Mouse (Mus musculus) heart, embryonic 15.5 days (tissue): ENCODE measurements at regions not wholly inside any gene's neighbourhood (a gene's known extent, or its start where the extent isn't known, plus 50 kb on each side); places are given as distances from the start of the nearest gene placed in this dataset.

Experiments used
- ATAC-seq: fragments of 200-750 bp; cut with Nextera tagmentation; replicated peaks from 2 replicates; pipeline ENCODE4 v1.8.0; 2017; ENCODE audit warnings: low read depth, moderate TSS enrichment; ENCODE audit not compliant: insufficient number of reproducible peaks, insufficient read depth, low FRiP score
- H3K27ac ChIP-seq: fragments of 300-500 bp; sonication (generic); 2 replicates; pipeline ENCODE4 v1.5.1; 2015; ENCODE audit warnings: mild to moderate bottlenecking, inconsistent platforms
- H3K27me3 ChIP-seq: fragments of 300-500 bp; sonication (generic); 2 replicates; pipeline ENCODE4 v1.6.1; 2015; ENCODE audit warnings: inconsistent platforms
- H3K36me3 ChIP-seq: fragments of 300-500 bp; sonication (generic); 2 replicates; pipeline ENCODE4 v1.6.1; 2015; ENCODE audit warnings: mild to moderate bottlenecking, inconsistent platforms
- H3K4me1 ChIP-seq: fragments of 300-500 bp; sonication (generic); replicated peaks from 2 replicates; pipeline ENCODE4 v1.6.1; 2015; ENCODE audit warnings: inconsistent platforms
- H3K4me2 ChIP-seq: fragments of 300-500 bp; sonication (generic); 2 replicates; pipeline ENCODE4 v1.6.1; 2015; ENCODE audit warnings: inconsistent platforms, mild to moderate bottlenecking, moderate library complexity
- H3K4me3 ChIP-seq: fragments of 300-500 bp; sonication (generic); 2 replicates; pipeline ENCODE4 v1.5.1; 2015; ENCODE audit warnings: mild to moderate bottlenecking, inconsistent platforms
- H3K9ac ChIP-seq: fragments of 300-500 bp; sonication (generic); 2 replicates; pipeline ENCODE4 v1.6.1; 2015; ENCODE audit warnings: mild to moderate bottlenecking, inconsistent platforms
- H3K9me3 ChIP-seq: fragments of 300-500 bp; sonication (generic); replicated peaks from 2 replicates; pipeline ENCODE4 v1.6.1; 2016; ENCODE audit warnings: inconsistent platforms
- WGBS: fragments of 180-500 bp; shearing (Covaris S2); methylation state at CpG from one replicate; pipeline ENCODE4 v1.1.7; 2015; ENCODE audit warnings: mixed read lengths; 5-methylcytosine and 5-hydroxymethylcytosine counted together

DNA sequence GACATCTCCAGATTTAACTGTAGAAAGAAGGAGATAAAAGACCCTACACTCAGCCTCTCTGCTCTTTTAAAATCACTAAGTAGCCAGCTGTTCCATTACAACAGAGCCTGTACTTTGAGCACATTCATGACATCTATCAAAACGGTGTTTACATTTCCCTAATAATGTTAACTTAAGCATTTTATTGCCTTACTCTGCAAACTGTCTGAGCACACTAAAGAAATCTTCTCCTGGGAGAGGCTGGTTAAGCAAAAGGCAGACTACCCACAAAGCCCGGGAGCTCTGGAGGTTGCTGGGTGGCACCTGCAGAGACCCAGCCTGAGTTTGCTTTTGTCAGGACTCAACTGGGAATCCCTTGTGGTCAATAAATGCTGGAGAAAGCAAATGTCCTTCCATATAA lies 567.5 kb upstream of the Negr1 start:
- H3K4me3 ChIP-seq: no peak overlapping the region
- no peak overlapping the region for H3K27ac ChIP-seq
- H3K4me1 ChIP-seq: no peaks in the 10 kb centered on the region
- 64% methylated on average over 2 of the region's 2 CpGs for WGBS
- ATAC-seq: no peak
- H3K4me2 ChIP-seq: no peak overlapping the region
- H3K9ac ChIP-seq: no peak overlapping the region
- no peaks in the 10 kb centered on the region for H3K9me3 ChIP-seq
- H3K36me3 ChIP-seq: no peaks in the 10 kb centered on the region
- no peaks in the 10 kb centered on the region for H3K27me3 ChIP-seq

DNA sequence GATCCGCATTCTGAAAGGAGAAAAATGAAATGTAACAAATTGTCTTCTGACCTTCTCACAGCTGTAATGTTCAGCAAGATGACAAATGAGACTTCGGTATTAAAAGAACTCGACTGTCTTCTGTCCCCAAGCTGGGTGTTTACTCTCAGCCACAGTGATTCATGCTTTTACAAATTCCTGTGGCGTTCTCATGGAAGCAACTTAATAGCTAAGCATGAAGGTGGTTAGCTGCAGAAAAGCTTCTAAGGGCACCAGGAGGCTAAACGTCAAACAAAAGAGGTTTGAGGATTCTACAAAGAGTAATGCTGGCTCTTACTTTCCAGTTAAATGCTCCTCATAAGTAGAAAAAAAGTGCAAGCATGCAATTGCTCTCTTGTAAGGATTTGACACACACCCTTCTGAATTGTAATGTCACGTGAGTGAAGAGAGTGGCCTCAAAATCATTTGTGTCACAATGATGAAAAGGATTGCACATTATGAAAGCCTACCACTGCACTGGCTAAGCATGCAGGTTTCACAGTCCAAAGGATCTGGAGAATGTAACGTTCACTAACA lies 543.8 kb upstream of the Negr1 start:
- Histone ChIP-seq H3K27ac (no peak overlapping the region), H3K4me2 (no peak overlapping the region), H3K36me3 (no peaks in the 10 kb centered on the region), H3K4me1 (no peaks in the 10 kb centered on the region), H3K27me3 (no peaks in the 10 kb centered on the region), H3K9ac (no peak overlapping the region), H3K9me3 (no peaks in the 10 kb centered on the region), H3K4me3 (no peak overlapping the region)
- WGBS: 61% methylated on average over 7 of the region's 7 CpGs
- ATAC-seq: no peak

DNA sequence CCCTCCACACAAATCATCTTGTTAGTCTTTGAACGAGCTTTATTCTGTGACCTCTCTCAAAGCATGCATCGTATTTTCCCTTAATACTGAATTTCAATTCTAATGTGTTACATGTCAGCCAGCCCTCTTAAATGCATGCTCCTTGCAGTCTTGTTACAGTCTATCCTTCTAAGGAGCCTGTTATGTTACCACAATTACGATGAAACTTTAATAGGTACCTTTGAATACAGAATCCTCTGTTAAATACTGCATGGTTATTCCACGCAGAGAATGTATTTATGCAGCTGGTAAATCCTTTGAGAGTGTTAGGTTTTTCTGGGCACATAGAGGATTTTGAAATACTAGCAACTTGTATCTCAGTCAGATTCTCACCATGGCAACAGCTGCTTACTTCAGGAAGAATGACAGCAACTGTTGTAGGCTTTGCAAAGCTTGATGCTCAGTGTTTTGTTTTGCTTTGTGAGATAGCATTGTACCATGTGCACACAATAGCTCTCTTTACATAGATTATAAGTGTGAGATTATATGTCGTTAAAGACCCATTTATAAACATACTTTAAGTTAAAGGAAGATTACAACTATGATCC lies 532.9 kb upstream of the Negr1 start:
- H3K9me3 ChIP-seq: no peaks in the 10 kb centered on the region
- no peak for ATAC-seq
- no peaks in the 10 kb centered on the region for H3K27me3 ChIP-seq
- H3K4me3 ChIP-seq: no peak overlapping the region
- no peak overlapping the region for H3K4me2 ChIP-seq
- no peaks in the 10 kb centered on the region for H3K36me3 ChIP-seq
- no peak overlapping the region for H3K9ac ChIP-seq
- 76% methylated on average over 5 of the region's 5 CpGs for WGBS
- no peak overlapping the region for H3K27ac ChIP-seq
- no peaks in the 10 kb centered on the region for H3K4me1 ChIP-seq

- 87% methylated on average over 4 of the region's 4 CpGs for WGBS
- H3K27ac ChIP-seq: no peak overlapping the region
- H3K9ac ChIP-seq: no peak overlapping the region
- no peak for ATAC-seq
- no peaks in the 10 kb centered on the region for H3K9me3 ChIP-seq
- no peaks in the 10 kb centered on the region for H3K4me1 ChIP-seq
- no peak overlapping the region for H3K4me2 ChIP-seq
- H3K36me3 ChIP-seq: no peaks in the 10 kb centered on the region
- H3K27me3 ChIP-seq: no peaks in the 10 kb centered on the region
- no peak overlapping the region for H3K4me3 ChIP-seq
Observed at GRCm38 (mm10) chr3:156070257-156070656, 491.3 kb upstream of the Negr1 start.

DNA sequence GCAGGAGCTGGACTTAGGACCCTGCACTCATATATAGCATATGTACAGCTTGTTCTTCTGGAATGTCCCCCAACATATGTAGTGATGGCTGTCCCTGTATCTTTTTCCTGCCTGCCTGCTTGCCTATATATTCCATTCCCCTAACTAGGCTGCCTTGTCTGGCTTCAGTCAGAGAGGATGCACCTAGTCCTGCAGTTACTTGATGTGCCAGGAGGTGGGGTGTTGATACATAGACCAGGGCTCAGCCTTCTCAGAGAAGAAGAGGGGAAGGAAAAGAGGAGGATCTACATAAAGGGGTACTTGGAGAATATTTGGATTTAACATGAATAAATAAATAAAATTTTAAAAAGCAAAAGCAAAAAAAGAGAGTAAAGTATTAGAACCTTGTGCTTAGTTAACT lies 479.3 kb upstream of the Negr1 start:
- no peak overlapping the region for H3K9ac ChIP-seq
- H3K4me3 ChIP-seq: no peak overlapping the region
- H3K27me3 ChIP-seq: no peaks in the 10 kb centered on the region
- H3K4me1 ChIP-seq: no peaks in the 10 kb centered on the region
- no peaks in the 10 kb centered on the region for H3K36me3 ChIP-seq
- H3K27ac ChIP-seq: no peak overlapping the region
- H3K9me3 ChIP-seq: no peaks in the 10 kb centered on the region
- ATAC-seq: no peak
- H3K4me2 ChIP-seq: no peak overlapping the region

- Histone ChIP-seq H3K4me1 (no peaks in the 10 kb centered on the region), H3K4me2 (no peak overlapping the region), H3K27me3 (no peaks in the 10 kb centered on the region), H3K4me3 (no peak overlapping the region), H3K9me3 (no peaks in the 10 kb centered on the region), H3K9ac (no peak overlapping the region), H3K36me3 (no peaks in the 10 kb centered on the region), H3K27ac (no peak overlapping the region)
- no peak for ATAC-seq
Observed at GRCm38 (mm10) chr3:156093689-156094088, 467.9 kb upstream of the Negr1 start.

DNA sequence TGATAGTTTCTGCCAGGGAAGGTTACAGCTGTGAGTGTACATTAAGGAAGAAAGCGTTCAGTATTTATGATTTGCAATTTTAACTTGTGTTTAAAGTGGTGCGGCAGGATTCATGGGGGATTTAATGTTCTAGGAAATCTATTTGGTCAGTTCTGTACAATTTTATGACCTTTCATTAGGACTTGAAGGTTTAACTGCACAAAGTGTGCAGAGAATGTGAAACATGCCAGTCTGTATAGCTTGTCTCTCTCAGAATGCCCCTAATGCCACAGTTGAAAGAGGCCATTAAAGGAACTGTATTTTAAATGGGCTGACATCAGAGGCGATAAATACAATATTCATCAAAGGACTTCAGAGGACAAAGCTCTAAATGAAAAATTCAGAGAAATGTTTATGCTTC lies 466.6 kb upstream of the Negr1 start:
- no peak for ATAC-seq
- H3K4me3 ChIP-seq: no peak overlapping the region
- H3K9me3 ChIP-seq: no peaks in the 10 kb centered on the region
- no peaks in the 10 kb centered on the region for H3K27me3 ChIP-seq
- H3K4me2 ChIP-seq: no peak overlapping the region
- no peak overlapping the region for H3K27ac ChIP-seq
- H3K36me3 ChIP-seq: no peaks in the 10 kb centered on the region
- no peak overlapping the region for H3K9ac ChIP-seq
- 74% methylated on average over 3 of the region's 3 CpGs for WGBS
- H3K4me1 ChIP-seq: no peaks in the 10 kb centered on the region

GRCm38 (mm10) chr3:156105788-156106187 lies 455.8 kb upstream of the Negr1 start:
- Histone ChIP-seq H3K4me2 (no peak overlapping the region), H3K27ac (no peak overlapping the region), H3K4me1 (no peaks in the 10 kb centered on the region), H3K27me3 (no peaks in the 10 kb centered on the region), H3K9ac (no peak overlapping the region), H3K36me3 (no peaks in the 10 kb centered on the region), H3K9me3 (no peaks in the 10 kb centered on the region), H3K4me3 (no peak overlapping the region)
- WGBS: 37% methylated on average over 1 of the region's 1 CpGs
- no peak for ATAC-seq

GRCm38 (mm10) chr3:156120341-156120740 lies 441.3 kb upstream of the Negr1 start:
- peaks cover 5% of the 10 kb centered on the region for H3K4me1 ChIP-seq
- WGBS: 42% methylated on average over 3 of the region's 3 CpGs
- H3K27me3 ChIP-seq: no peaks in the 10 kb centered on the region
- no peak overlapping the region for H3K27ac ChIP-seq
- H3K4me3 ChIP-seq: no peak overlapping the region
- H3K9me3 ChIP-seq: no peaks in the 10 kb centered on the region
- H3K9ac ChIP-seq: no peak overlapping the region
- no peak overlapping the region for H3K4me2 ChIP-seq
- no peak for ATAC-seq
- no peaks in the 10 kb centered on the region for H3K36me3 ChIP-seq

- Histone ChIP-seq H3K4me1 (no peaks in the 10 kb centered on the region), H3K36me3 (no peaks in the 10 kb centered on the region), H3K27me3 (no peaks in the 10 kb centered on the region), H3K4me2 (no peak overlapping the region), H3K9ac (no peak overlapping the region), H3K27ac (no peak overlapping the region), H3K9me3 (no peaks in the 10 kb centered on the region), H3K4me3 (no peak overlapping the region)
- 35% methylated on average over 1 of the region's 1 CpGs for WGBS
- ATAC-seq: no peak
Observed at GRCm38 (mm10) chr3:156131598-156131997, 430.0 kb upstream of the Negr1 start.

GRCm38 (mm10) chr3:156141355-156141754 lies 420.2 kb upstream of the Negr1 start:
- no peak overlapping the region for H3K9ac ChIP-seq
- H3K27me3 ChIP-seq: no peaks in the 10 kb centered on the region
- no peak overlapping the region for H3K27ac ChIP-seq
- 66% methylated on average over 5 of the region's 5 CpGs for WGBS
- no peak overlapping the region for H3K4me2 ChIP-seq
- H3K4me1 ChIP-seq: no peaks in the 10 kb centered on the region
- H3K4me3 ChIP-seq: no peak overlapping the region
- ATAC-seq: no peak
- H3K36me3 ChIP-seq: no peaks in the 10 kb centered on the region
- no peaks in the 10 kb centered on the region for H3K9me3 ChIP-seq

GRCm38 (mm10) chr3:156149322-156149721 lies 412.3 kb upstream of the Negr1 start:
- ATAC-seq: no peak
- Histone ChIP-seq H3K4me2 (no peak overlapping the region), H3K27ac (no peak overlapping the region), H3K9ac (no peak overlapping the region), H3K36me3 (no peaks in the 10 kb centered on the region), H3K4me1 (no peaks in the 10 kb centered on the region), H3K9me3 (no peaks in the 10 kb centered on the region), H3K4me3 (no peak overlapping the region), H3K27me3 (no peaks in the 10 kb centered on the region)
- 75% methylated on average over 3 of the region's 3 CpGs for WGBS
